ENCODE assay signal across 25 mouse cellular contexts in genomic region chr5:8326671-8327070, GRCm38 (mm10). TPM values are rescaled to one million over a fixed set of nuclear protein-coding genes. Genes with fewer than 3 reads are reported as not detected.
DNase-seq lines count a peak whose midpoint lies in the region; ATAC-seq lines count a peak whose summit lies in the region.
"Had no signal": no experiment of that assay in that cellular context is flagged by ENCODE, and none has a peak within 500 bp of the region (broad histone marks: within the 10 kb centered on the region; RNA-seq: fewer than 3 reads in every experiment).

No protein-coding gene starts in this region.

- H3K4me3 ChIP-seq in kidney, embryonic 14.5 days (ENCODE audit: low read length) = no peak overlapping the region
- H3K4me3 ChIP-seq in kidney, embryonic 16.5 days (ENCODE audit: low read length) = no peak overlapping the region
- H3K4me3 ChIP-seq: embryonic facial prominence, embryonic 13.5 days; embryonic facial prominence, embryonic 15.5 days; erythroblast, embryonic 14.5 days; forebrain, embryonic 10.5 days; forebrain, embryonic 12.5 days had no signal

- no peak for ATAC-seq in kidney, embryonic 14.5 days (ENCODE audit: low FRiP score, low TSS enrichment)
- ATAC-seq in kidney, embryonic 16.5 days (ENCODE audit: low FRiP score, low TSS enrichment) = peak; percentile 71; the same call in 1 of the 2 replicates
- ATAC-seq: activated CD4-positive, CD25-positive, alpha-beta regulatory T cell, adult 4 months; forebrain, embryonic 14.5 days; forebrain, embryonic 16.5 days; Patski had no signal

- no peak overlapping the region for H3K4me2 ChIP-seq in kidney, embryonic 14.5 days (replicated peaks; ENCODE audit: low read depth, low read length)
- H3K4me2 ChIP-seq in kidney, embryonic 16.5 days (replicated peaks; ENCODE audit: low read depth, low read length) = no peak overlapping the region
- H3K4me2 ChIP-seq: embryonic facial prominence, embryonic 13.5 days; embryonic facial prominence, embryonic 15.5 days; forebrain, embryonic 12.5 days had no signal

- DNase-seq in kidney, adult 9 months = peak; percentile 29
- no peak for DNase-seq in kidney, adult 11 months
- DNase-seq in kidney, postnatal 14 days = peak; percentile 30
- DNase-seq in kidney, postnatal 10 days = no peak
- no peak for DNase-seq in cerebellum, postnatal 10 days
- DNase-seq: adrenal gland, adult 8-10 months; adrenal gland, postnatal 14 days; adrenal gland, postnatal 36 days; cerebellum, adult 11-12 months; cerebellum, adult 2 months; cerebellum, adult 9-10 months; cerebellum, postnatal 14 days; cerebellum, postnatal 36 days; embryo, embryonic 11 days had no signal

- 81% methylated on average over 5 of the region's 5 CpGs for WGBS in kidney, embryonic 14.5 days
- 66% methylated on average over 5 of the region's 5 CpGs for whole genome bisulfite sequencing in kidney, embryonic 16.5 days

- no peaks in the 10 kb centered on the region for H3K27me3 ChIP-seq in kidney, embryonic 14.5 days (ENCODE audit: control insufficient read depth, insufficient read depth, low read length)
- H3K27me3 ChIP-seq in kidney, embryonic 16.5 days (ENCODE audit: insufficient read depth, low read length) = no peaks in the 10 kb centered on the region
- H3K27me3 ChIP-seq: embryonic facial prominence, embryonic 13.5 days; embryonic facial prominence, embryonic 15.5 days; forebrain, embryonic 12.5 days had no signal

- no peaks in the 10 kb centered on the region for H3K36me3 ChIP-seq in kidney, embryonic 14.5 days (ENCODE audit: control insufficient read depth, insufficient read depth, low read length)
- H3K36me3 ChIP-seq in kidney, embryonic 16.5 days (ENCODE audit: insufficient read depth, low read length) = no peaks in the 10 kb centered on the region
- H3K36me3 ChIP-seq: embryonic facial prominence, embryonic 13.5 days; embryonic facial prominence, embryonic 15.5 days; forebrain, embryonic 10.5 days; forebrain, embryonic 12.5 days had no signal

- no peak overlapping the region for H3K27ac ChIP-seq in kidney, embryonic 14.5 days (ENCODE audit: low read depth, low read length)
- H3K27ac ChIP-seq in kidney, embryonic 16.5 days (ENCODE audit: low read length) = no peak overlapping the region
- H3K27ac ChIP-seq: embryonic facial prominence, embryonic 13.5 days; embryonic facial prominence, embryonic 15.5 days; forebrain, embryonic 10.5 days; forebrain, embryonic 12.5 days had no signal

- no peaks in the 10 kb centered on the region for H3K9me3 ChIP-seq in kidney, embryonic 14.5 days (ENCODE audit: control insufficient read depth, low read length)
- no peaks in the 10 kb centered on the region for H3K9me3 ChIP-seq in kidney, embryonic 16.5 days (ENCODE audit: low read length)
- H3K9me3 ChIP-seq: embryonic facial prominence, embryonic 13.5 days; embryonic facial prominence, embryonic 15.5 days; forebrain, embryonic 10.5 days; forebrain, embryonic 12.5 days had no signal

- no peaks in the 10 kb centered on the region for H3K4me1 ChIP-seq in kidney, embryonic 14.5 days (ENCODE audit: control insufficient read depth, insufficient read depth, low read length)
- H3K4me1 ChIP-seq in kidney, embryonic 16.5 days (ENCODE audit: insufficient read depth, low read length) = peaks cover 7% of the 10 kb centered on the region
- H3K4me1 ChIP-seq: embryonic facial prominence, embryonic 13.5 days; embryonic facial prominence, embryonic 15.5 days; forebrain, embryonic 10.5 days; forebrain, embryonic 12.5 days had no signal

- H3K9ac ChIP-seq in kidney, embryonic 14.5 days (ENCODE audit: low read depth, low read length) = no peak overlapping the region
- no peak overlapping the region for H3K9ac ChIP-seq in kidney, embryonic 16.5 days (replicated peaks; ENCODE audit: low read length)
- H3K9ac ChIP-seq: embryonic facial prominence, embryonic 13.5 days; embryonic facial prominence, embryonic 15.5 days; forebrain, embryonic 12.5 days had no signal

RNA-seq across cellular contexts. Expression of gene Adam22, which starts 41.3 kb away (rescaled TPM):
- 7.6 and 10.2 TPM in 2 replicates for polyA plus RNA-seq in kidney, embryonic 14.5 days (2014; fragmentation: Nextera tagmentation; extraction: Ambion mirVana)
- polyA plus RNA-seq in kidney, embryonic 16.5 days (2015; fragmentation: Nextera tagmentation; extraction: Ambion mirVana) = 9.0 and 10.5 TPM in 2 replicates
- polyA plus RNA-seq: erythroblast, embryonic 14.5 days had no signal

Comparison
In these comparisons a context has a peak if more than half of its experiments do, and no peak if none do; other contexts are left out.
1. DNase-seq: peak in kidney, adult 9 months (single experiment) and kidney, postnatal 14 days (single experiment); none in kidney, adult 11 months (single experiment), kidney, postnatal 10 days (single experiment) and cerebellum, postnatal 10 days (0 of 2).